Mouse (Mus musculus): Measurements from ENCODE around the gene Nedd9. TPM values are rescaled to one million over a fixed set of nuclear protein-coding genes. Genes with fewer than 3 reads are reported as not detected.

Nedd9 gene
- total and polyA plus RNA-seq, 3 experiments = 0.15 to 0.25 TPM; not detected in 1

- Histone ChIP-seq H3K79me2 (ENCODE audit: control insufficient read depth, insufficient read depth, low read length, poor library complexity) (no peaks in the 10 kb centered on the region), H3K27me3 (ENCODE audit: control insufficient read depth in 1 of 2, insufficient read depth in 2 of 2, low read length in 2 of 2) (peaks cover 0 to 2% of the 10 kb centered on the region in 2 experiments; a peak in 3 of 4 replicates), H3K4me1 (ENCODE audit: control insufficient read depth in 1 of 2, insufficient read depth in 2 of 2, low read length in 2 of 2) (no peaks in the 10 kb centered on the region), H3K4me3 (ENCODE audit: control insufficient read depth in 1 of 2, insufficient read depth in 1 of 2, low read depth in 2 of 2, low read length in 2 of 2) (no peak overlapping the region), H3K36me3 (ENCODE audit: control insufficient read depth in 1 of 2, insufficient read depth in 2 of 2, low read length in 2 of 2) (no peaks in the 10 kb centered on the region), H3K9ac (ENCODE audit: control insufficient read depth, low read depth, low read length, poor library complexity, severe bottlenecking) (no peak overlapping the region), H3K9me3 (replicated peaks; ENCODE audit: insufficient read depth, low read length) (no peaks in the 10 kb centered on the region), H3K27ac (ENCODE audit: control insufficient read depth, low read depth, low read length) (no peak overlapping the region)
- no peak for DNase-seq (ENCODE audit: low read depth, low spot score)
- TF ChIP-seq ELF1 (IDR thresholded peaks at IDR 0.05; ENCODE audit: low read depth, low read length) (no peak), MEF2A (IDR thresholded peaks at IDR 0.05; ENCODE audit: extremely low read depth, insufficient replicate concordance, low read depth, low read length, poor library complexity, severe bottlenecking) (no peak), CHD1 (IDR thresholded peaks at IDR 0.05; ENCODE audit: low read depth, low read length) (no peak), JUND (IDR thresholded peaks at IDR 0.05; ENCODE audit: low read depth, low read length) (no peak), NELFE (IDR thresholded peaks at IDR 0.05; ENCODE audit: low read depth, low read length) (no peak), POLR2AphosphoS2 (IDR thresholded peaks at IDR 0.05; ENCODE audit: low read length) (no peak), MAX (IDR thresholded peaks at IDR 0.05; ENCODE audit: low read length) (no peak), GABPA (IDR thresholded peaks at IDR 0.05; ENCODE audit: low read depth, low read length) (no peak), NRF1 (IDR thresholded peaks at IDR 0.05; ENCODE audit: insufficient read depth, low read depth, low read length, poor library complexity, severe bottlenecking) (no peak), USF2 (IDR thresholded peaks at IDR 0.05; ENCODE audit: borderline replicate concordance in 1 of 2, insufficient read depth in 1 of 2, low read depth in 1 of 2, low read length in 2 of 2) (no peak), SMC3 (IDR thresholded peaks at IDR 0.05; ENCODE audit: low read depth, low read length) (no peak), SIN3A (IDR thresholded peaks at IDR 0.05; ENCODE audit: low read length) (no peak), BHLHE40 (IDR thresholded peaks at IDR 0.05; ENCODE audit: borderline replicate concordance, low read depth, low read length) (no peak), MAFK (IDR thresholded peaks at IDR 0.05; ENCODE audit: borderline replicate concordance, low read depth, low read length) (no peak), POLR2AphosphoS5 (IDR thresholded peaks at IDR 0.05; ENCODE audit: borderline replicate concordance, low read depth, low read length) (no peak), POLR2A (IDR thresholded peaks at IDR 0.05; ENCODE audit: control insufficient read depth in 1 of 2, insufficient read depth in 1 of 2, low read depth in 1 of 2, low read length in 2 of 2, poor library complexity in 1 of 2) (no peak), MAZ (IDR thresholded peaks at IDR 0.05; ENCODE audit: low read depth, low read length) (no peak), TCF12 (IDR thresholded peaks at IDR 0.05; ENCODE audit: low read depth, low read length) (no peak), ZNF384 (IDR thresholded peaks at IDR 0.05; ENCODE audit: low read depth, low read length) (no peak), MXI1 (IDR thresholded peaks at IDR 0.05; ENCODE audit: low read depth, low read length) (no peak)
Measured at GRCm38 (mm10) chr13:41291466-41291974, 195.6 kb downstream of the Nedd9 start.

GRCm38 (mm10) chr13:41286285-41286684 is 200.9 kb downstream of the Nedd9 start:
- no peaks in the 10 kb centered on the region for H3K79me2 ChIP-seq (ENCODE audit: control insufficient read depth, insufficient read depth, low read length, poor library complexity)

More at GRCm38 (mm10) chr13:41286285-41286684, 200.9 kb downstream of the Nedd9 start:
- DNase-seq (ENCODE audit: low read depth, low spot score) = no peak
- no peaks in the 10 kb centered on the region for H3K4me1 ChIP-seq (ENCODE audit: control insufficient read depth in 1 of 2, insufficient read depth in 2 of 2, low read length in 2 of 2)
- no peaks in the 10 kb centered on the region; a peak in 1 of 4 replicates for H3K27me3 ChIP-seq (ENCODE audit: control insufficient read depth in 1 of 2, insufficient read depth in 2 of 2, low read length in 2 of 2)
- no peaks in the 10 kb centered on the region for H3K36me3 ChIP-seq (ENCODE audit: control insufficient read depth in 1 of 2, insufficient read depth in 2 of 2, low read length in 2 of 2)
- H3K9ac ChIP-seq (ENCODE audit: control insufficient read depth, low read depth, low read length, poor library complexity, severe bottlenecking) = no peak overlapping the region
- TF ChIP-seq JUND (IDR thresholded peaks at IDR 0.05; ENCODE audit: low read depth, low read length) (no peak), GABPA (IDR thresholded peaks at IDR 0.05; ENCODE audit: low read depth, low read length) (no peak)
- H3K27ac ChIP-seq (ENCODE audit: control insufficient read depth, low read depth, low read length) = no peak overlapping the region
- no peak overlapping the region for H3K4me3 ChIP-seq (ENCODE audit: control insufficient read depth in 1 of 2, insufficient read depth in 1 of 2, low read depth in 2 of 2, low read length in 2 of 2)
- H3K9me3 ChIP-seq (replicated peaks; ENCODE audit: insufficient read depth, low read length) = no peaks in the 10 kb centered on the region
